Mouse (Mus musculus) layer of hippocampus, adult 18-20 months (tissue): Measurements from ENCODE around the gene Ccp110. TPM values are rescaled to one million over a fixed set of nuclear protein-coding genes. Genes with fewer than 3 reads are reported as not detected.

Source experiments
- DNase-seq, 2 experiments: peaks; one replicate each; pipeline ENCODE4 v3.0.0; 2022; ENCODE audit warnings: low spot score in 2 of 2
- long read RNA-seq: library from polyadenylated mRNA; stranded (forward); transcript quantifications from one replicate; pipeline ENCODE4 v2.0.0, GENCODE M21; 2021
- total RNA-seq, 2 experiments: library from RNA; stranded (reverse); gene quantifications; 2 replicates each; pipeline ENCODE4 v1.2.3; 2021

Gene Ccp110
- total RNA-seq = 10 to 100 TPM; 45.9 to 51.1 TPM
- long read RNA-seq, partial matches to known transcripts = 0 of 2 reads
- long read RNA-seq, other reads (novel, unspliced or antisense) = 2 of 2 reads

- DNase-seq = peak; percentile 96 to 97
Measured at GRCm38 (mm10) chr7:118712228-118713173, at the start of gene Ccp110. TSS of gene Ccp110 (plus strand) at chr7:118712552.

DNA sequence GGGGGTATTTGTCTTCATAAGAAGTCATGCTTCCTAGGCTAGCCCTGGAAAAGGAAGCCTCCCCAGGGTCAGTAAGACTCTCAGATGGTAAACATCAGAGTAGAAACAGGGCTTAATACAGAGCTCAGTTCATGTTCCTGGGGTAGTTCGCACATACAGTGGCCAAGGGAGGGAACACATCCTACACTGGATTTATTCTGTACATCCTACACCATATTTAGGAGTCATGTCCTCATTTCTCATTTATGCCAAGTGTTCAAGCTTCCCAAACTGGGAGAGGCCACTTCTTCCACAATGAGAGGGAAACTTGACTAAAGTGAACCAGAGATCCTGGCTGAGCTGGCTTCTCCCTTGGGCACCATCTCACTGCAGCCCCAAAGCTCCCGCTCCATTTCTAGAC is 44.6 kb upstream of the Ccp110 start:
- no peak for DNase-seq

GRCm38 (mm10) chr7:118670142-118670541 is 42.2 kb upstream of the Ccp110 start:
- no peak for DNase-seq

- DNase-seq = peak in 1 of 2 experiments; percentile 41
Measured at GRCm38 (mm10) chr7:118676826-118677225, 35.5 kb upstream of the Ccp110 start.

GRCm38 (mm10) chr7:118688199-118688598 is 24.2 kb upstream of the Ccp110 start:
- peak; percentile 71 to 92 for DNase-seq

GRCm38 (mm10) chr7:118689088-118689487 is 23.3 kb upstream of the Ccp110 start:
- peak; percentile 20 to 64 for DNase-seq

DNA sequence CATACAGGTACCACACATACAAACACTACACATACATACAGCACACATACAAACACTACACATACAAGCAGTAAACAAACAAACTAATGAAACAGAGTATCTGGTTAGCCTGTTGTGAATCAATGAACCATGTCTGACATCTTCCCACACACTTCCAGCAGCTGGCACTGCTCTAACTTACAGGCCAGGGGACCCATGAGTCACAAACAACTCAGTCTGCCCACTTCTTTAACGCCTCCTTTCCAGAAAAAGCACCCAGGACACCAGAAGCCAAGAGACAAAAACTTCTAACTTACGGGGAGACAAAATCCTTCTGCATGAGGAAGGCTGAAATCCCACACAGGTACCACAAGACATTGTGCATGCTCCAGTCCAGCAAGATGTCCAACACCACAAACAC is 21.1 kb upstream of the Ccp110 start:
- DNase-seq = no peak

DNA sequence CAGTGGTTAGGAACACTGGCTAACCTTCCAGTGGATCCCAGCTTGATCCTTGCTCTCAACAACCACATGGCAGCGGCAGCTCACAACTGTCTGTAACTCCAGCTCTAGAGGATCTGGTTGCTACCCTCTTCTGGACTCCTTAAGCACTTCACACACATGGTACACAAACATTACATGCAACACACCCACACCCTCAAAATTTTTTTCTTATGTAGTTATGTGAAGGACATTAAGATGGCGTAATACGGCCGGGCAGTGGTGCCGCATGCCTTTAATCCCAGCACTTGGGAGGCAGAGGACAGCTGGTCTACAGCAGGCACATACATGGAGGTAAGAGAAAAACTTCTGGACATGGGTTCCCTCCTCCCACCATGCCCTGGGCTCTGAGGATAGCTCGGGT is 16.2 kb upstream of the Ccp110 start:
- DNase-seq = no peak

GRCm38 (mm10) chr7:118697168-118697567 is 15.2 kb upstream of the Ccp110 start:
- no peak for DNase-seq

- DNase-seq = no peak
Measured at GRCm38 (mm10) chr7:118698882-118699281, 13.5 kb upstream of the Ccp110 start.

DNA sequence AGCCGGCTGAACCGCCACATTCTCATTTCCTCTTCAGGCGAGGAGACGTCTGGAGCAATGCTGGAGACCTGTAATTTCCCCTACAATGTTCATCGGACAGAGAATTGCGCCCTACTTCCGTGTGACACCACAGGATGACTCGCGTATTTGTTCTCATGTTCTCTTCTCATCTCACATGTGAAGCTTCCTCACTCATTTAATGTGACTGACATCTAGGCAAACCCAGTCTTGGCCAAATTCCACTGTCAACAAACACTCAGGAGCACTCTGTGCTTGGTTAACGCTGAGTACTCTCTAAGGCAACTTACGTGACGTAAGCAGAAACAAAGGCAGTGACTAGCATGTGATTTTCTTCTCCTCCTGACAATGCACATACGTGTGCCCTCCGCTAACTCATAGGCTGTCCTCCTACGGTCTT is 9.2 kb upstream of the Ccp110 start:
- DNase-seq = no peak

- no peak for DNase-seq
Measured at GRCm38 (mm10) chr7:118704001-118704850, 8.1 kb upstream of the Ccp110 start.

- DNase-seq = peak; percentile 89 to 94
Measured at GRCm38 (mm10) chr7:118705101-118705961, 7.0 kb upstream of the Ccp110 start, which contains the start of gene Gde1. TSS of gene Gde1 (minus strand) at chr7:118705778.

- no peak for DNase-seq
Measured at GRCm38 (mm10) chr7:118706051-118706450, 6.3 kb upstream of the Ccp110 start.

DNA sequence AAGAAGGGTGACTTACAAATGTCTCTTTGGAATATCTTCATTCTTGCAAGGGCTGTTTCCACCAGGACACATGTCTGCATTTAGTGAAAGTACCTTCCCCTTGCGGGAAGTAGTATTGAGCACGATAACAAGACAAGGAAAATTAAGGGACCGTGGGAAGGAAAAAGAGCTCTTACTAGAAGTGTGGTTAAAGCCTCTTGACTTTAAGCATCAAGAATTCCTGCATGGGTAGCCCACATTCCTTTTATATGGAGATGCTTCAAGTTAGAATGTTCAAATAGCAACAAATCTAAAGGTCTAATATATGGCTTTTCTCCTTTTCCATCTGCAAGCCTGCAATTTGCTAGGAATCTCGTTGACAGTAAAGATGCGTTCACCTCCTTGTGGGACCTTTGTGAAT is 5.9 kb upstream of the Ccp110 start:
- DNase-seq = no peak

GRCm38 (mm10) chr7:118707216-118707615 is 5.1 kb upstream of the Ccp110 start:
- no peak for DNase-seq

DNA sequence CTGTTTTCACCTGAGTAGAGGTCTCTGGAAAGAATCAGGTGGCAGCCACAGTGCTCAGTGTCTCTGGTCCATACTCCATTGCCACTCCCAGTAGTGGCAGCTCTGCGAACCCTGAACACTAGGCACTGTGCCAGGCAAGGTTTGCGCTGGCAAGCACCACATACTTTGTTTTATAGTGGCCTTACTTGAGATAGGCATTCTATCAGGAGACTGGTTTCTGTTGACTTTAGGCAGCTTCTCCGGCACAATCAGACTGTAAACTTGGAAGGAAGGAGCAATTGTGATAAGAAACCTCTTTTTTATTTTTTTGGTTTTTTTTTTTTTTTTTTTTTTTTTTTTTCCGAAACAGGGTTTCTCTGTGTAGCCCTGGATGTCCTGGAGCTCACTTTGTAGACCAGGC is 4.3 kb upstream of the Ccp110 start:
- no peak for DNase-seq

DNA sequence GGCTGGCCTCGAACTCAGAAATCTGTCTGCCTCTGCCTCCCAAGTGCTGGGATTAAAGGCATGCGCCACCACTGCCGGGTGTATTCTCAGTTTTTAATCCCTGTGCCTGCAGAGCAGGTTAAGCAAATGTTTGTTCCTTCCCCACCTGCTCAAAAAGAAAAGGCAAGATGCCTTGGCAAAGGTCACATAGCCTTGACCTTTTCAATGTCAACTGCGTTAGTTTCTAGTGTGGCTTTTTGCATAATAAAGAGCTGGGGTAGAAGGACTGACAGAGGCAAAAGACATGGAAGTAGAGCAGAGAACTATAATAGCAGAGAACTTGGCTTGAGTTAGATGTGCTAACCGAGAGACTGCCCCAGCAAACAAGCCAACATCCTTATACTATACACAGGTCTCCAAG is 1.6 kb upstream of the Ccp110 start:
- DNase-seq = no peak

DNA sequence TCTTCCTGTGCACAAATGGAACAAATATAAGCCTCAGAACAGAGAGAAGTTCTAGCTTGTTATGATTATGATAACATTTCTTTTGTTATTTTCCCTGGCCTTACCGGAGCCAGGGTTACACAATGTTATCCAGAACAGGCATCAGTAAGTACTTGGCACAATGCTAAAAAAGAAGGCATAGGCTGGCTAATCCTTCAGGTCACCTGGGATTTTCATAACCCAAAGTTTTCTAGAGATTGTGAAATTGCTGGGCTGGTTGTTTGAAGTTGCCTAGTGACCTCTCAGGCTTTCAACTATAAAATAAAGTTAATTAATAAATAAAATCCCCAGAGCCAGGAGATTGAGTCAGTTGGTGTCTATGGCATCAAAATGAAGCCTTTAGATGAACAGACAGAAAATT is 2.5 kb downstream of the Ccp110 start:
- DNase-seq = no peak

DNA sequence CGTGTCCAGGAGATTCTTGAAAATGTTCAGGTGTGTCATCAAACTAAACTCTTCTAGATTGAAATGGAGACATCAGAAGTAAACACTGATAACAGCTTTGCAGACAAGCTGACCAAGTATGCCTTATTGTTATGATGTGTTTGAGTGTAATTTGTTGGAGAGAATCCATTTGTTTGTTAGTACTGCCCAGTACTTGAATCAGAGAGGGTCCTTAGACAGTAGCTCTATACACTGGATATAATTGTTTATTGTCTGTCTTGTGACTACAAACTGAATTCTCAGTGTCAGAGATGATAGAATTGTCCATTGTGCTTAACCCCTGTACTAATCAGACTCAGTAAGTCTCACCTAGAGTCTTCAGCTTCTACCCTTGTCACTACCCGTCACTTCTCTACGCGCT is 5.7 kb downstream of the Ccp110 start:
- no peak for DNase-seq

DNA sequence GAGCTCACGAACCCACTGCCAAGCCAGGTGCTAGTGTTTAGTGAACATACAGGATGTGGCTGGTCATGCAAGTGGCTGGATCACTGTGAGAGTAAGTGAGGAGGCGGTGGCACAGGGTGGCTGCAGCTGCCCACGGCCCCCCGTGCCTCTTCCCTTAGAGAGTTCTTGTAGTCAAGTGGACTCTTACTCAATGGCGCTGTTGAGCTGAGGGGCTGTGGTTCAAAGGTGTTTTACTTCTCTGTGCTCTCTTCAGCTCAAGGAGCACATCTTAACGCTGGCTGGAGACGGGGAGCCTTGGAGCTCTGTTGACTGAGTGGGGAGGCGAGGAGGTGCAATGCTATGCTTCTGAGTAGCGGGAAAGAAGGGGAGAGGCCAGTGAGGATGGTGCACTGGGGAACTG is 11.6 kb downstream of the Ccp110 start:
- DNase-seq = no peak
